Mouse (Mus musculus): ENCODE results near the gene Gbf1. TPM values are rescaled to one million over a fixed set of nuclear protein-coding genes. Genes with fewer than 3 reads are reported as not detected.

Gene Gbf1
- polyA plus RNA-seq, 1 experiment from 2014 or later = 18.3 TPM

DNA sequence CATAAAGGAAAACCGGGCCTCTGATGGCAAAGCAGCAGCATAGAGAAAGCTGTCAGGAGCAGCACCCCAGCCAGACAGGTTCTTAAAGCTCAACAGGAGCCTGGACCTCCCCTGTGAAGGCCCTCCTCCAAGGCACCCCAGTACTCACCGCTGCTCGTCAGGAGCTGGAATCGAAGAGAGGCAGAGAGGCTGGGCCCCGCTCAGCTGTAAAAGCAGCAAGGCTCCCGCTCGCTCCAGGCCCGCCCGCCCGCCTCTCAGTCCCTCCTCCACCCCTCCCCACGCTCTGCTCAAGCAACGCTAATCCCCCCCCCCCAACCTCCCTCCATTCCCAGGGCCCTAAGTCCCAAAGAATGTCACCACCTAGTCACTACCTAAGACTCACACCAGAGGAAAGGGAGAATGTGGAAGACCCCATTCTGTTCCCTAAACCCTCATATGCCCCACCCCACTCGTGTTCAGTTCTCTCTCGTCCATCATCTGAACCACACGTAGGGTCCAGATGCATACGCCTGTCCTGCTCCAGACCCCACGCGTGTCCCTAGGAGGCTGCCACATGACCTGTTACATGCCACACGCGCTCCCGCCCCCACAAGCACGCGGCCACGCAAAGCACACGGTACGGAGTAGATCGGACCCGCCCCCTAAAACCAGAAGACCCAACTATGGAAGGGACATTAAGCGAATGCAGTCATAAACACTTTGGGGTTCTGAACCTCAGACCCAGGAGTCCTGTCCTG lies 173.9 kb downstream of the Gbf1 start:
- Histone ChIP-seq H3K27me3 (peaks cover 76% of the 10 kb centered on the region), H3K9me3 (replicated peaks) (no peaks in the 10 kb centered on the region), H3K9ac (no peak overlapping the region), H3K4me2 (no peak overlapping the region), H3K36me3 (replicated peaks) (peaks cover 12% of the 10 kb centered on the region), H3K4me1 (replicated peaks) (peaks cover 39% of the 10 kb centered on the region), H3K4me3 (replicated peaks) (0 out of 2 replicates have a peak overlapping the region, but pooled peaks have one; percentile 83), H3K27ac (replicated peaks) (no peak overlapping the region)
- no peak for ATAC-seq (ENCODE audit: insufficient read depth)
- 7% methylated on average over 29 of the region's 29 CpGs for WGBS (ENCODE audit: insufficient replicate concordance)

DNA sequence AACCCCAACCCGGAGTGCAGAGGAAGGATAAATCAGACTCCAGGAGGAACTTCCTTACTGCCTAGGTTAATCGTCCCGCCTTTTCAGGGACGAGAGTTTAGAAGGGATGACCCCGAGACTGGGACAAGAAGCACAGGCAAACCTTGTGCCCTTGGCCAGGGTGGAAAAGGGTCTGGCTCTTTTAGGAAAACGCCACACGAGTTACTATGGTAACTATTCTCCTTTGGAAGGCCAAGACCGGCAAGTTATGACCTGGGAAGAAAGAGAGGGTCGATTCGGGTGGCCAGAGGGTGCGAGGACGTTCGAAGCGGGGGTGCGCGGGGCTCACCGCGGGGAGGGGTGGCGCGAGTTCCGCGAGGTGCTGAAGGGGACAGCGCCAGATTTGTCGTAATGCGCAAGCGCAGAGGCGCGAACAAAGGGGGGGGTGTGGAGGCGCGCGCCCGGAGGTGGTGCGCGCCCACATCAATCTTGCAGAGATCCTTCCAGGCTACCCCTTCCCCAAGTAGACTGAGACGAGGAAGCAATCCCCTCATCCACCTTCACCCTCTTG lies 174.5 kb downstream of the Gbf1 start, which contains the start of gene Psd:
Psd (minus strand) TSS at position 401 of the 550 bp plus-strand sequence.
- Histone ChIP-seq H3K27me3 (peaks cover 70% of the 10 kb centered on the region), H3K9ac (peak within 1 kb of the TSS; percentile 74), H3K36me3 (replicated peaks) (peaks cover 18% of the 10 kb centered on the region), H3K4me2 (peak within 1 kb of the TSS; percentile 100), H3K4me1 (replicated peaks) (peaks cover 39% of the 10 kb centered on the region), H3K4me3 (replicated peaks) (peak within 1 kb of the TSS; percentile 83), H3K27ac (replicated peaks) (peak within 1 kb of the TSS; percentile 91), H3K9me3 (replicated peaks) (no peaks in the 10 kb centered on the region)
- under 1% methylated on average over 35 of the region's 35 CpGs for whole genome bisulfite sequencing (ENCODE audit: insufficient replicate concordance)
- ATAC-seq (ENCODE audit: insufficient read depth) = no peak

DNA sequence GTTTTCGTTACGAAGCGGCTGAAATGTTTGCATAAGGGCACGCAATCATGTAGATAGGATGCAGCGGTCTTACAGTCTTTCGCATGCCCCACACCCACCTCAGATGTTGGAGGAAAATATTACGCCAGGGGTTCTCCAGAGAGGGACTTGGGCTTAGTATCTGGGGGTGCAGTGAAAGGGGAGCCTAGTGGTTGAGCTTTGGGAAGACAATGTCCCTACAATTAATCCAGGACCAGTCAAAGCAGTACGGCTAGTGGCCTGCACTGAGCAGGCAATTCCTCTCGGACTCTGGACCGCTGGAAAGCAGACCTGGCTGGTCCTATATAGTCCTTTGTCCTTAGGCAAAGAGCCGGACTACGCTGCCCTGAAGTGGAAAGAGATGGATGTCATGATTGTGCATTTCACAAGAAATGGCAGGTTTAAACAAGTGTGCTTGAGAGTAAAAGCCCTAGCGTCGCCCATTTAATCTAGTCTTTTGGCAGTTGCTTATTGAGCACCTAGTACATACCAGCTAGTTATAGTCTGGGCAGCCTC lies 175.3 kb downstream of the Gbf1 start:
- peak overlapping the region; percentile 100 for H3K4me2 ChIP-seq
- peaks cover 39% of the 10 kb centered on the region for H3K4me1 ChIP-seq (replicated peaks)
- peak overlapping the region; percentile 74 for H3K9ac ChIP-seq
- peak overlapping the region; percentile 83 for H3K4me3 ChIP-seq (replicated peaks)
- H3K36me3 ChIP-seq (replicated peaks) = peaks cover 20% of the 10 kb centered on the region
- H3K27ac ChIP-seq (replicated peaks) = peak overlapping the region; percentile 91
- peaks cover 62% of the 10 kb centered on the region for H3K27me3 ChIP-seq
- no peak for ATAC-seq (ENCODE audit: insufficient read depth)
- WGBS (ENCODE audit: insufficient replicate concordance) = 21% methylated on average over 14 of the region's 14 CpGs
- H3K9me3 ChIP-seq (replicated peaks) = no peaks in the 10 kb centered on the region

DNA sequence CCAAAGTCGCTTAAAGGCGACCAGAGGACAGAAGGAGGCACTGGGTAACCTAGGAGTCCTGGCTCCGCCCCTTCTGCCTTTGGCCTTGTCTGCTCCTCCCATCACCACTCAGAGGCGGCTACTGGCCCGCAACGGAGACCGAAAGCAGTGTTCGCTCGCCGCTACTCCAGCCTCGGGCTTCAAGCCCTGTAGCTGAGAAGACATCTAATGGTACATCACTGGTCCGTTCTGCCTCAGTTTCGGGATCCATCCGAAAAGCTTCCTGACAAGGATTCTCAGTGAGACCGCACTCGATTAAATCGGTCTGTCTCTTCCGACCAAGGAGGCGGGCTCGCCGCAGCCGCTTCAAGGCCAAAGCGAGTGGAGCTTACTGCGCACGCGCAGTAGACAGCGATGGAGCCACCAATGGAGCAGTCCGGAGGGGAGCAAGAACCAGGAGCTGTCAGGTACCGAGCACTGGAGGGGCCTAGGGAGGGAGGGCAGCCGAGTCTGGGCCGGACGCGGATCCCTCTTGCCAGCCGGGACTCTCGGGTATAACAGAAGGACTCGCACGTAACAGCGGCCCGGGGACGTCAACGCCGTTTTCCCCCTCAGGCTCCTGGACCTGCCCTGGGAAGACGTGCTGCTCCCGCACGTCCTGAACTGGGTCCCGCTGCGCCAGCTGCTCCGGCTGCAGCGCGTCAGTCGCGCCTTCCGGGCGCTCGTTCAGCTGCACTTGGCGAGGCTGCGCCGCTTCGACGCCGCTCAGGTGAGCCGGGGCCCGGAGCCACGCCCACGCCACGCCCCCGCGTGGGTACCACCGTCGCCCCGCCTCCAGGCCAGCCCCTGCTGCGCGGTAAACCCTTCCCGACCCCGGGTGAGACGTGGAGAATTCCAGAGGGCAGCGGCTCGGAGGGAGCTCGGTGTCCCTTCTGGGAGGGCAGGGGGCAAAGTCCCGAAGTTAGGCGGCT lies 176.0 kb downstream of the Gbf1 start, which contains the start of gene Fbxl15:
Fbxl15 (plus strand) TSS at position 104 of the 950 bp plus-strand sequence.
- H3K27me3 ChIP-seq = peaks cover 54% of the 10 kb centered on the region
- under 1% methylated on average over 81 of the region's 81 CpGs for WGBS (ENCODE audit: insufficient replicate concordance)
- H3K4me3 ChIP-seq (replicated peaks) = peak within 1 kb of the TSS; percentile 83
- peaks cover 20% of the 10 kb centered on the region for H3K36me3 ChIP-seq (replicated peaks)
- peak; percentile 89 for ATAC-seq (ENCODE audit: insufficient read depth)
- H3K4me1 ChIP-seq (replicated peaks) = peaks cover 39% of the 10 kb centered on the region
- peak within 1 kb of the TSS; percentile 74 for H3K9ac ChIP-seq
- peak within 1 kb of the TSS; percentile 91 for H3K27ac ChIP-seq (replicated peaks)
- H3K9me3 ChIP-seq (replicated peaks) = no peaks in the 10 kb centered on the region
- H3K4me2 ChIP-seq = peak within 1 kb of the TSS; percentile 100

DNA sequence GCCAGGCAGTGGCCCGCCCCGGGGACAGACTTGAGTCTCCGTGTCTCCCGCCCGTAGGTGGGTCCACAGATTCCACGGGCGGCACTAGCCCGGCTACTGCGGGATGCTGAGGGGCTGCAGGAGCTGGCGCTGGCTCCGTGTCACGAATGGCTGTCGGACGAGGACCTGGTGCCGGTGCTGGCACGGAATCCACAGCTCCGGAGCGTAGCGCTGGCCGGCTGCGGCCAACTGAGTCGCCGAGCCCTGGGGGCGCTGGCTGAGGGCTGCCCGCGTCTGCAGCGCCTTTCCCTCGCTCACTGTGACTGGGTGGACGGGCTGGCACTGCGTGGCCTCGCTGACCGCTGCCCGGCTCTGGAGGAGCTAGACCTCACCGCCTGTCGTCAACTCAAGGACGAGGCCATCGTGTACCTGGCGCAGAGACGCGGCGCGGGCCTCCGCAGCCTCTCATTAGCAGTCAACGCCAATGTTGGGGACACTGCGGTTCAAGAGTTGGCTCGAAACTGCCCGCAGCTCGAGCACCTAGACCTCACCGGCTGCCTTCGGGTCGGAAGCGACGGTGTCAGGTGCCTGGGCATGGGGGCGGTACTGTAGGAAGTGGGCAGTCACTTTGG lies 176.8 kb downstream of the Gbf1 start:
- Histone ChIP-seq H3K4me2 (peak overlapping the region; percentile 100), H3K9me3 (replicated peaks) (no peaks in the 10 kb centered on the region), H3K9ac (peak overlapping the region; percentile 74), H3K4me3 (replicated peaks) (peak overlapping the region; percentile 83), H3K4me1 (replicated peaks) (peaks cover 39% of the 10 kb centered on the region), H3K27ac (replicated peaks) (peak overlapping the region; percentile 91), H3K36me3 (replicated peaks) (peaks cover 20% of the 10 kb centered on the region), H3K27me3 (peaks cover 46% of the 10 kb centered on the region)
- ATAC-seq (ENCODE audit: insufficient read depth) = no peak
- 3% methylated on average over 54 of the region's 54 CpGs for WGBS (ENCODE audit: insufficient replicate concordance)

GRCm38 (mm10) chr19:46329951-46330350 lies 177.6 kb downstream of the Gbf1 start:
- Histone ChIP-seq H3K9ac (no peak overlapping the region), H3K4me2 (peak overlapping the region; percentile 100), H3K36me3 (replicated peaks) (peaks cover 20% of the 10 kb centered on the region), H3K4me1 (replicated peaks) (peaks cover 39% of the 10 kb centered on the region), H3K9me3 (replicated peaks) (no peaks in the 10 kb centered on the region), H3K4me3 (replicated peaks) (peak overlapping the region; percentile 83), H3K27ac (replicated peaks) (0 out of 2 replicates have a peak overlapping the region, but pooled peaks have one; percentile 91), H3K27me3 (peaks cover 38% of the 10 kb centered on the region)
- peak; percentile 32 for ATAC-seq (ENCODE audit: insufficient read depth)
- WGBS (ENCODE audit: insufficient replicate concordance) = 5% methylated on average over 16 of the region's 16 CpGs

DNA sequence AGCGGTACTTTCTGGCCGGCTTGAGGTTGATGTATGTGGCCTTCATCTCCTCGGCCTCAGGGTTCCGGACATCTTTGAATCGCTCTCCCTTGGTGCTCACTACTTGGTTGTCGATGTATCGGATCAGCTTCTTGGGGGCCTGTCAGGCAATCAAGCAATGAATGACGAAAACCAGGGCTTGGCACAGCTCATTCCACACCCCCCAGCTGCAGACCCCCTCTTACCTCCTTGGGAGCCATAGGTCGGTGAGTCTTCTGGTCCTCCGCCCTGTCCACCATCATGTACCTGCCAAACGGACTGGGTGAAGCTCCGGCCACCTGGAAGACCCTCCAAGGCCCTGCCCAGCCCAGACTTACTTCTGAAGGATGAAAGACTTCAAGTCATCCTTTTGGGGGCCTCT lies 178.4 kb downstream of the Gbf1 start:
- Histone ChIP-seq H3K4me2 (no peak overlapping the region), H3K9me3 (replicated peaks) (no peaks in the 10 kb centered on the region), H3K4me3 (replicated peaks) (no peak overlapping the region), H3K36me3 (replicated peaks) (peaks cover 20% of the 10 kb centered on the region), H3K9ac (no peak overlapping the region), H3K27ac (replicated peaks) (no peak overlapping the region), H3K27me3 (peaks cover 31% of the 10 kb centered on the region), H3K4me1 (replicated peaks) (peaks cover 39% of the 10 kb centered on the region)
- ATAC-seq (ENCODE audit: insufficient read depth) = no peak
- 86% methylated on average over 12 of the region's 12 CpGs for WGBS (ENCODE audit: insufficient replicate concordance)

DNA sequence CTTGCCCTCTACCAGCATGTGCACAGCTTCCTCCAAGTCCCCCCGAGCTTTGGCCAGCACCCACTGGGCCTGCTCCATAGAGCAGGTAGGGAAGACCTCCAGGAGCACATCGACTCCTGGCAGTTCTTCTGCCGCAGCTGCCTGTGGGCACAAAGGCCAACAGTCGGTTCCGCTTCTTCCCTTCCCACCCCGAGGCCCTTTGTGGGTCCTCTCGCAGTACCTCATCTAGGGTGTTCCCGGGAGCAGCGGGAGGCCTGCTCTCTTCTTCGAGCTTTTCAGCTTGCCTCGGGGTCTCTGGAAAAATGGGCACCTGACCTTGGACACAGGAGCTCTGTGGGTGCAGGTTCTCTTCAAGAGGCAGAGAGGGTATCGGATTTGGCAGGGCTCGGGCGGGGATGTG lies 179.0 kb downstream of the Gbf1 start:
- Histone ChIP-seq H3K9me3 (replicated peaks) (no peaks in the 10 kb centered on the region), H3K36me3 (replicated peaks) (peaks cover 20% of the 10 kb centered on the region), H3K4me1 (replicated peaks) (peaks cover 41% of the 10 kb centered on the region), H3K27me3 (peaks cover 25% of the 10 kb centered on the region), H3K27ac (replicated peaks) (no peak overlapping the region), H3K4me3 (replicated peaks) (no peak overlapping the region), H3K4me2 (no peak overlapping the region), H3K9ac (no peak overlapping the region)
- ATAC-seq (ENCODE audit: insufficient read depth) = no peak
- WGBS (ENCODE audit: insufficient replicate concordance) = 80% methylated on average over 14 of the region's 14 CpGs

DNA sequence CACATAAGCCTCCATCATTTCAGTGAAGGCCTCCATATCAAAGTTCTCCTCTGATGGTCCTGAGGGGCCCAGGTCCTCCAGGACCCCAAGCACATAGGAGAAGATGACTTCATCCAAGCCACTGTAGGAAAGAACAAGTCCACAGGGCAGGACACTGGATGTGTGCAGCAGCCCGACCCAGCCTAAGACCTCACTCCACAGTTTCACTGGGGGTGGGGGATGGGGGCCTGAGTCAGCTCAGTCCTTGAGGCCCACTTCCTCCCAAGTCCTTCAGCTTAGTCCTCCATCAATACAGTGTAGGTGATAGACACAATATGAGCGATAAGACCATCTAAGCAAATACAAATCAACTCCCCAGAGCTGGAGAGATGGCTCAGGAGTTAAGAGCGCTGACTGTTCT lies 179.6 kb downstream of the Gbf1 start:
- Histone ChIP-seq H3K27ac (replicated peaks) (no peak overlapping the region), H3K9ac (no peak overlapping the region), H3K4me2 (no peak overlapping the region), H3K9me3 (replicated peaks) (no peaks in the 10 kb centered on the region), H3K4me1 (replicated peaks) (peaks cover 40% of the 10 kb centered on the region), H3K27me3 (peaks cover 18% of the 10 kb centered on the region), H3K36me3 (replicated peaks) (peaks cover 20% of the 10 kb centered on the region), H3K4me3 (replicated peaks) (no peak overlapping the region)
- 64% methylated on average over 3 of the region's 3 CpGs for WGBS (ENCODE audit: insufficient replicate concordance)
- ATAC-seq (ENCODE audit: insufficient read depth) = no peak

GRCm38 (mm10) chr19:46332721-46333339 lies 180.5 kb downstream of the Gbf1 start:
- WGBS (ENCODE audit: insufficient replicate concordance) = 74% methylated on average over 7 of the region's 7 CpGs
- H3K4me1 ChIP-seq (replicated peaks) = peaks cover 40% of the 10 kb centered on the region
- no peak overlapping the region for H3K27ac ChIP-seq (replicated peaks)
- ATAC-seq (ENCODE audit: insufficient read depth) = no peak
- no peak overlapping the region for H3K9ac ChIP-seq
- no peaks in the 10 kb centered on the region for H3K9me3 ChIP-seq (replicated peaks)
- no peak overlapping the region for H3K4me3 ChIP-seq (replicated peaks)
- H3K36me3 ChIP-seq (replicated peaks) = peaks cover 20% of the 10 kb centered on the region
- H3K27me3 ChIP-seq = peaks cover 10% of the 10 kb centered on the region; the same call in 1 of the 2 replicates
- no peak overlapping the region for H3K4me2 ChIP-seq

All from liver, embryonic 15.5 days (tissue).